Mouse (Mus musculus) kidney, postnatal 0 days (tissue): ENCODE measurements around the gene Dus2. TPM values are rescaled to one million over a fixed set of nuclear protein-coding genes. Genes with fewer than 3 reads are reported as not detected.
"Not testable (repeated sequence)": the region's sequence is repeated elsewhere in the genome, so short reads cannot be mapped to it uniquely, and the experiment has no call there.

ENCODE experiments used
- ATAC-seq: fragments of 200-750 bp; cut with Nextera tagmentation; replicated peaks from 2 replicates; pipeline ENCODE4 v1.8.0; 2017; ENCODE audit warnings: low read depth, moderate number of reproducible peaks, moderate TSS enrichment, moderate library complexity; ENCODE audit not compliant: low FRiP score
- DNase-seq: peaks from one replicate; pipeline ENCODE4 v3.0.0-alpha.2; 2016; ENCODE audit warnings: low spot score
- H3K27ac ChIP-seq: fragments of 300-500 bp; sonication (generic); 2 replicates; pipeline ENCODE4 v1.5.1; 2014; ENCODE audit warnings: mild to moderate bottlenecking
- H3K27me3 ChIP-seq: fragments of 300-500 bp; sonication (generic); 2 replicates; pipeline ENCODE4 v1.6.1; 2014; ENCODE audit warnings: low read length, mixed read lengths; ENCODE audit not compliant: insufficient read depth
- H3K36me3 ChIP-seq: fragments of 300-500 bp; sonication (generic); 2 replicates; pipeline ENCODE4 v1.6.1; 2014; ENCODE audit warnings: low read length, mixed read lengths; ENCODE audit not compliant: insufficient read depth
- H3K4me1 ChIP-seq: fragments of 300-500 bp; sonication (generic); replicated peaks from 2 replicates; pipeline ENCODE4 v1.6.1; 2014; ENCODE audit warnings: antibody characterized with exemption, low read length, mixed read lengths; ENCODE audit not compliant: insufficient read depth
- H3K4me2 ChIP-seq: fragments of 300-500 bp; sonication (generic); 2 replicates; pipeline ENCODE4 v1.6.1; 2014; ENCODE audit warnings: mild to moderate bottlenecking, low read length, moderate library complexity, mixed read lengths
- H3K4me3 ChIP-seq: fragments of 300-500 bp; sonication (generic); replicated peaks from 2 replicates; pipeline ENCODE4 v1.5.1; 2014; ENCODE audit warnings: low read depth, low read length
- H3K9ac ChIP-seq: fragments of 300-500 bp; sonication (generic); 2 replicates; pipeline ENCODE4 v1.6.1; 2014; ENCODE audit warnings: low read depth, low read length
- H3K9me3 ChIP-seq: fragments of 300-500 bp; sonication (generic); replicated peaks from 2 replicates; pipeline ENCODE4 v1.6.1; 2016; ENCODE audit warnings: low read length, inconsistent platforms, mixed read lengths
- CTCF ChIP-seq: IDR thresholded peaks from 2 replicates; pipeline ENCODE4 v1.5.1; 2016; ENCODE audit warnings: antibody characterized with exemption, low read depth, mild to moderate bottlenecking, moderate library complexity
- WGBS: fragments of 180-500 bp; shearing (Covaris S2); extraction: QIAGEN DNeasy Blood & Tissue Kit; methylation state at CpG from one replicate; pipeline ENCODE4 v1.1.7; 2014; 5-methylcytosine and 5-hydroxymethylcytosine counted together
- polyA plus RNA-seq: library from polyadenylated mRNA; unstranded; fragments of >200 nt; fragmentation: Nextera tagmentation; extraction: Ambion mirVana; gene quantifications from 2 replicates; pipeline ENCODE4 v1.2.1, GENCODE M21; 2015

The Dus2 gene
- polyA plus RNA-seq, 1 experiment from 2014 or later = 11.7 TPM

DNA sequence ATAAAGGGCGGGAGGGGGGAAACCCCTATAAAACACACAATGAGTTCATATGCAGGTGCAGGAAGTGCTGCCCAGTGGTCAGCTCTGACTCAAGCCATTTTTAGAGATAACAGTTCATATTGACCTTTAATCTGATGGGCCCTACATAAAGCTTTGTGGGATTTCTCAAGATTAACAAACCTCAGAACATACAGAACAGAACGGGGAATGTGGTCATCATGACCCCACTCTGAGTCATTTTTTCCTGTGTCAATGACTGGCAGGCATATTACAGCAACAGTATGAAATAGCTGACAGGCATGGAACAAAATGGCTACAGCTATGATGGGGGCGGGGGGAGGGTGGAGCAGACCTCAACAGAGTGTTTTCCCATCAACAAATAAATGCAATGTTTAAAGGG is 16.0 kb downstream of the Dus2 start:
- Histone ChIP-seq H3K4me3 (no peak overlapping the region), H3K36me3 (0 out of 2 replicates have a peak, but pooled peaks cover 4% of the 10 kb centered on the region), H3K4me1 (peaks cover 8% of the 10 kb centered on the region; the same call in 1 of the 2 replicates), H3K27me3 (no peaks in the 10 kb centered on the region), H3K9ac (no peak overlapping the region), H3K27ac (no peak overlapping the region), H3K9me3 (no peaks in the 10 kb centered on the region), H3K4me2 (no peak overlapping the region)
- 84% methylated on average over 3 of the region's 3 CpGs for WGBS
- no peak for TF ChIP-seq CTCF
- no peak for ATAC-seq
- DNase-seq = no peak

GRCm38 (mm10) chr8:106007891-106008290 is 16.8 kb downstream of the Dus2 start:
- H3K4me2 ChIP-seq, H3K27ac ChIP-seq, H3K36me3 ChIP-seq, H3K4me1 ChIP-seq, ATAC-seq, H3K4me3 ChIP-seq, H3K9ac ChIP-seq, H3K9me3 ChIP-seq, H3K27me3 ChIP-seq, DNase-seq: not testable (repeated sequence)
- peak; percentile 35; the same call in 1 of the 2 replicates for TF ChIP-seq CTCF
- 72% methylated on average over 3 of the region's 3 CpGs for WGBS

DNA sequence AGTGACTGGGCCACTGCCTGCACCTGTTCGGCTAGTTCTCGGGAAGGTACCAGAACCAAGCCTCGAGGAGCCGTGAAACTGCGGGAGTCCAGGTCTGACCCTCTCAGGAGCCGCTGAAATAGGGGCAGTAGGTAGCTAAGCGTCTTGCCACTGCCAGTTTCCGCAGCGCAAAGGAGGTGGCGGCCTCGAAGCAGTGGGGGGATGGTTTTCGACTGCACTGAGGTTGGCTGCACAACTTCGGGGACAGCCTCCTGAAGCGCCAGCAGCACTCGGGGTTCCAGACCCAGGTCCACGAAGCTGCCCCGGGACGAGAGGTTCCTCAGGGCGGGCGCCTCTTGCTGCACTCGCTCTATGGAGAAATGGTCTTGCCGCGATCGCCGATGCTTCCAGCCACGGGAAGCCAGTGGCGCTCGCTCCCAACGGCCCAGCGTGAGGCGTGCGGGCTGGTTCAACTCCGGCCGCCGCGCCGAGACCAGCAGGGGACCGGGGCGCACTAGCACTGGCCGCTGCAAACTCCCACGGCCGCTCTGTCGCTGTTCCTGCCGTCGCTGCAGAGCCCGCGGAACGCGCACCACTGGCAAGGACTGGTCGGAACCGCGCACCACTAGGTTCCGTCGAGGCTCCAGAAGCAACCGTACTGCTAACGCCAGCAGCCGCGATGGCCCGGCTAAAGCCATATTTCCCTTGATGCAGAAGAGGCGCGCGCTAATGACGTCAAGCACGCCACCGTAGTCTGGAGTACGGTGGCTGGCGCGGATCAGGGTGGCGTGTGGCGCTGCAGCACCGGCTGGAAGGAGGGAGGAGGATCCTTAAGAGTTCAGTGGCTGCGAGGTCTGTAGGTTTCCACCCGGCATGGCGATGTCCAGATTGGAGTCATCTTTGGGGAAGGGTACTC is 19.9 kb downstream of the Dus2 start:
- H3K4me2 ChIP-seq = peak overlapping the region; percentile 73
- peak; percentile 97 for DNase-seq
- H3K4me3 ChIP-seq = peak overlapping the region; percentile 78
- no peak for TF ChIP-seq CTCF
- no peaks in the 10 kb centered on the region for H3K27me3 ChIP-seq
- H3K4me1 ChIP-seq = peaks cover 8% of the 10 kb centered on the region; the same call in 1 of the 2 replicates
- peak overlapping the region; percentile 66 for H3K27ac ChIP-seq
- peak overlapping the region; percentile 86 for H3K9ac ChIP-seq
- ATAC-seq = peak; percentile 93
- under 1% methylated on average over 74 of the region's 74 CpGs for WGBS
- no peaks in the 10 kb centered on the region for H3K9me3 ChIP-seq
- 0 out of 2 replicates have a peak, but pooled peaks cover 4% of the 10 kb centered on the region for H3K36me3 ChIP-seq

DNA sequence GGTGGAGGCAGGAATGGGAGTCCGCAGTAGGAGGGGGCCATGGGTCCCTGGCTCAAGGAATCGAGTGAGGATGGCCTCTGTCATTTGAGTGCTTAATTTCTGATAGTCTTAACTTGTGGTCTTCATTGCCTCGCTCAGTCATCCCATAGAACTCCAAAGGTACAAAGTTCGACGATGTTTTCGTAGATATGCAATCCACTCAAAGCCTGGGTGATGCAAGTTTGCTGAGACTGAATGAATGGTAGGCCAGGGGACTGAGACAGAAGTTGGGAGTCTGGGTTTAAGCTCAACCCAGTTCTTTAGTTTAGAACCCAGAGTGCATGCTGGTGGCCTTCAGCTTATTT is 20.5 kb downstream of the Dus2 start, which contains the start of gene Ddx28:
Gene Ddx28, minus strand, starts transcription at position 240 of the 344 bp plus-strand sequence.
- Histone ChIP-seq H3K9me3 (no peaks in the 10 kb centered on the region), H3K27me3 (no peaks in the 10 kb centered on the region), H3K4me1 (peaks cover 8% of the 10 kb centered on the region; the same call in 1 of the 2 replicates), H3K36me3 (0 out of 2 replicates have a peak, but pooled peaks cover 4% of the 10 kb centered on the region), H3K4me2 (peak within 1 kb of the TSS; percentile 73), H3K9ac (peak within 1 kb of the TSS; percentile 86), H3K4me3 (peak within 1 kb of the TSS; percentile 78), H3K27ac (peak within 1 kb of the TSS; percentile 66)
- WGBS = 3% methylated on average over 6 of the region's 6 CpGs
- no peak for TF ChIP-seq CTCF
- ATAC-seq = peak; percentile 55
- DNase-seq = no peak

- Histone ChIP-seq H3K4me3 (peak overlapping the region; percentile 78; the same call in 1 of the 2 replicates), H3K4me2 (peak overlapping the region; percentile 73), H3K9ac (peak overlapping the region; percentile 86)
- not testable (repeated sequence) for DNase-seq, H3K27ac ChIP-seq, H3K36me3 ChIP-seq, H3K27me3 ChIP-seq, H3K4me1 ChIP-seq, ATAC-seq, H3K9me3 ChIP-seq
- 80% methylated on average over 8 of the region's 8 CpGs for WGBS
Observed at GRCm38 (mm10) chr8:106012203-106012602, 21.1 kb downstream of the Dus2 start.

DNA sequence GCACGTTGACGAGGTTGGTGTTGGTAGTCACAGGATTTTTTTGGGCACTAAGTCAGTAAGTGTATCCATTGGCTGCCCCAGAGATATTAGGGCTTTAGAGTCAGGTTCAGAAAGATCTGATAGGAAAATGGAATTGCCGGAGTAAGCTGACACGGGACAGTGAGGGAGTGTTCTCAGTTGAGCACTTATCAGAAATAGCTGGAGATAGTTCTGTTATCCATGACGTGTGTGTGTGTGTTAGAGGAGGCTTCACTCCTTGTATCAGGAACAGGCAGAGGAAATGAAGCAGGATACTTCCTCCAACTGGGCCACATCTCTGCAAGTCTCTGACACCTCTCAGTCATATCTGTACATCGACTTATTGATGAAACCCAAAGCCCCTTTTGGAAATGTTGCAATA is 25.1 kb downstream of the Dus2 start:
- Histone ChIP-seq H3K9me3 (no peaks in the 10 kb centered on the region), H3K27ac (no peak overlapping the region), H3K27me3 (no peaks in the 10 kb centered on the region), H3K4me1 (no peaks in the 10 kb centered on the region), H3K9ac (no peak overlapping the region), H3K4me2 (no peak overlapping the region), H3K36me3 (no peaks in the 10 kb centered on the region), H3K4me3 (no peak overlapping the region)
- DNase-seq = no peak
- WGBS = 93% methylated on average over 6 of the region's 6 CpGs
- no peak for ATAC-seq
- no peak for TF ChIP-seq CTCF
